In genomic region chr6:77848796-77849195, GRCm38 (mm10) we compare ENCODE assay signal across 28 mouse cellular contexts.
A peak's percentile ranks its signal among the peaks of the same experiment; 100 is the strongest.
DNase-seq lines count a peak whose midpoint lies in the region; ATAC-seq and TF ChIP-seq lines count a peak whose summit lies in the region.
"Had no signal": no experiment of that assay in that cellular context is flagged by ENCODE, and none has a peak within 500 bp of the region (broad histone marks: within the 10 kb centered on the region; RNA-seq: fewer than 3 reads in every experiment).

No protein-coding gene starts in this region.

- 0 out of 2 replicates have a peak, but pooled peaks cover 6% of the 10 kb centered on the region for H3K4me1 ChIP-seq in hindbrain, postnatal 0 days (ENCODE audit: insufficient read depth, low read length)
- no peaks in the 10 kb centered on the region for H3K4me1 ChIP-seq in hindbrain, embryonic 11.5 days (replicated peaks; ENCODE audit: control insufficient read depth, insufficient read depth, low read length)
- H3K4me1 ChIP-seq: embryonic facial prominence, embryonic 15.5 days; limb, embryonic 12.5 days; midbrain, embryonic 12.5 days; neural tube, embryonic 13.5 days; stomach, embryonic 15.5 days had no signal

- no peak overlapping the region for H3K27ac ChIP-seq in hindbrain, postnatal 0 days
- no peak overlapping the region for H3K27ac ChIP-seq in hindbrain, embryonic 11.5 days (ENCODE audit: low read depth, low read length)
- H3K27ac ChIP-seq: embryonic facial prominence, embryonic 15.5 days; forebrain, embryonic 15.5 days; limb, embryonic 12.5 days; midbrain, embryonic 12.5 days; neural tube, embryonic 13.5 days; stomach, embryonic 15.5 days had no signal

- no peaks in the 10 kb centered on the region for H3K27me3 ChIP-seq in hindbrain, postnatal 0 days (ENCODE audit: insufficient read depth, low read length)
- H3K27me3 ChIP-seq in hindbrain, embryonic 11.5 days (ENCODE audit: control insufficient read depth, insufficient read depth, low read length) = no peaks in the 10 kb centered on the region
- H3K27me3 ChIP-seq: CH12.LX; embryonic facial prominence, embryonic 15.5 days; forebrain, embryonic 15.5 days; limb, embryonic 12.5 days; midbrain, embryonic 12.5 days; neural tube, embryonic 13.5 days; stomach, embryonic 15.5 days had no signal

- H3K4me2 ChIP-seq in hindbrain, postnatal 0 days (ENCODE audit: low read depth, low read length) = no peak overlapping the region
- H3K4me2 ChIP-seq in hindbrain, embryonic 11.5 days (replicated peaks; ENCODE audit: low read depth, low read length) = no peak overlapping the region
- H3K4me2 ChIP-seq: embryonic facial prominence, embryonic 15.5 days; forebrain, embryonic 15.5 days; limb, embryonic 12.5 days; liver, embryonic 11.5 days; midbrain, embryonic 12.5 days; neural tube, embryonic 13.5 days; stomach, embryonic 15.5 days had no signal

- no peak for ATAC-seq in hindbrain, postnatal 0 days
- no peak for ATAC-seq in hindbrain, embryonic 11.5 days (ENCODE audit: low FRiP score)
- ATAC-seq: forebrain, embryonic 15.5 days; intestine, postnatal 0 days; liver, postnatal 0 days; lung, postnatal 0 days had no signal

- no peaks in the 10 kb centered on the region for H3K9me3 ChIP-seq in hindbrain, postnatal 0 days (ENCODE audit: low read length)
- H3K9me3 ChIP-seq in hindbrain, embryonic 11.5 days (ENCODE audit: control insufficient read depth, low read length) = no peaks in the 10 kb centered on the region
- H3K9me3 ChIP-seq: embryonic facial prominence, embryonic 15.5 days; forebrain, embryonic 15.5 days; G1E; limb, embryonic 12.5 days; midbrain, embryonic 12.5 days; neural tube, embryonic 13.5 days; stomach, embryonic 15.5 days had no signal

- H3K36me3 ChIP-seq in hindbrain, postnatal 0 days (ENCODE audit: insufficient read depth, low read length) = no peaks in the 10 kb centered on the region
- no peaks in the 10 kb centered on the region for H3K36me3 ChIP-seq in hindbrain, embryonic 11.5 days (ENCODE audit: control insufficient read depth, insufficient read depth, low read length)
- H3K36me3 ChIP-seq: embryonic facial prominence, embryonic 15.5 days; forebrain, embryonic 15.5 days; G1E; limb, embryonic 12.5 days; midbrain, embryonic 12.5 days; neural tube, embryonic 13.5 days; stomach, embryonic 15.5 days had no signal

- no peak for TF ChIP-seq CTCF in hindbrain, postnatal 0 days (IDR thresholded peaks at IDR 0.05; ENCODE audit: low read depth)

- H3K9ac ChIP-seq in hindbrain, postnatal 0 days (replicated peaks; ENCODE audit: low read length) = no peak overlapping the region
- H3K9ac ChIP-seq in hindbrain, embryonic 11.5 days (ENCODE audit: low read depth, low read length) = no peak overlapping the region
- H3K9ac ChIP-seq: embryonic facial prominence, embryonic 15.5 days; forebrain, embryonic 15.5 days; limb, embryonic 12.5 days; liver, postnatal 0 days; midbrain, embryonic 12.5 days; neural tube, embryonic 13.5 days; stomach, embryonic 15.5 days had no signal

- no peak overlapping the region for H3K4me3 ChIP-seq in hindbrain, postnatal 0 days (ENCODE audit: low read length)
- no peak overlapping the region for H3K4me3 ChIP-seq in hindbrain, embryonic 11.5 days (ENCODE audit: low read depth, low read length)
- H3K4me3 ChIP-seq: embryonic facial prominence, embryonic 15.5 days; forebrain, embryonic 15.5 days; layer of hippocampus, adult 2 months; limb, embryonic 12.5 days; midbrain, embryonic 12.5 days; myocyte; neural tube, embryonic 13.5 days; stomach, embryonic 15.5 days had no signal

- DNase-seq in cerebellum, adult 9-10 months = peak; percentile 10
- DNase-seq in cerebellum, postnatal 14 days = no peak
- DNase-seq in hindbrain, postnatal 0 days (ENCODE audit: low spot score) = peak; percentile 31
- no peak for DNase-seq in hindbrain, embryonic 11.5 days (ENCODE audit: low spot score)
- peak; percentile 15 for DNase-seq in Muller cell, postnatal 12 days (ENCODE audit: inconsistent ontology term)
- DNase-seq in adrenal gland, postnatal 14 days = peak; percentile 34
- DNase-seq in urinary bladder, adult 18-20 months (ENCODE audit: low spot score in 2 of 2) = no peak
- DNase-seq: B cell, adult 2 months; cerebellum, adult 11 months; gastrocnemius, postnatal 25 days; kidney, postnatal 25 days; liver, postnatal 0 days; retina, postnatal 1 day; right cerebral cortex, postnatal 4 days; thymus, postnatal 25 days had no signal

Comparison
In these comparisons a context has a peak if more than half of its experiments do, and no peak if none do; other contexts are left out.
1. DNase-seq: peak in cerebellum, adult 9-10 months (single experiment), hindbrain, postnatal 0 days (single experiment), Muller cell, postnatal 12 days (single experiment) and adrenal gland, postnatal 14 days (single experiment); none in cerebellum, postnatal 14 days (0 of 2), hindbrain, embryonic 11.5 days (single experiment) and urinary bladder, adult 18-20 months (0 of 2).